Mouse (Mus musculus): Measurements from ENCODE around the gene Klhdc1. TPM values are rescaled to one million over a fixed set of nuclear protein-coding genes. Genes with fewer than 3 reads are reported as not detected.

Klhdc1 gene
- polyA plus RNA-seq, 2 experiments = 4.1 to 9.5 TPM

DNA sequence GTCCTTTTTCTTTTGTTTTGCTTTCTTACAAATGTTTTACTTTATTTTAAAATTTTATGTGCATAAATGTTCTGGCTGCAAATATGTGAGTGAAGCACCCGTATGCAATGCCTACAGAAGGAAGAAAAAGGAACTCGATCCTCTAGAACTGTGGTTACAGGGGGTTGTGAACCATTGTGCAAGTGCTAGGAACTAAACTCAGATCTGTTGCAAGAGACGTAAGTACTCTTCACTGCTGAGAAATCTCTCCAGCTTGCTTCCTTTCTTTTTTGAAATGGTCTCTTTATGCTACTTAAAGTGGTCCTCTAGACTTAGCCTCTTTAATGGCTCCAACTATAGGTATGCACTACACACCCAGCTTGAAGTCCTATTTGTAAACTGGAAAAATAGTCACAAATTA is 90.2 kb downstream of the Klhdc1 start:
- Histone ChIP-seq H3K4me1 (ENCODE audit: control insufficient read depth, insufficient read depth, low read length) (no peaks in the 10 kb centered on the region), H3K27me3 (ENCODE audit: control insufficient read depth, insufficient read depth, low read length) (no peaks in the 10 kb centered on the region), H3K4me3 (replicated peaks; ENCODE audit: low read length) (no peak overlapping the region), H3K36me3 (ENCODE audit: control insufficient read depth, insufficient read depth, low read length) (peaks cover 78% of the 10 kb centered on the region), H3K4me2 (replicated peaks; ENCODE audit: low read depth, low read length, severe bottlenecking) (no peak overlapping the region), H3K9me3 (ENCODE audit: control insufficient read depth, low read length) (no peaks in the 10 kb centered on the region), H3K9ac (ENCODE audit: low read depth, low read length, severe bottlenecking) (no peak overlapping the region), H3K27ac (replicated peaks; ENCODE audit: low read depth, low read length) (no peak overlapping the region)
- no peak for TF ChIP-seq POLR2A (IDR thresholded peaks at IDR 0.05; ENCODE audit: borderline replicate concordance, extremely low read depth, insufficient read depth, insufficient read length)
- DNase-seq (ENCODE audit: low spot score) (no peak), ATAC-seq (ENCODE audit: low FRiP score, low read depth) (no peak)
- WGBS = 92% methylated on average over 3 of the region's 3 CpGs

DNA sequence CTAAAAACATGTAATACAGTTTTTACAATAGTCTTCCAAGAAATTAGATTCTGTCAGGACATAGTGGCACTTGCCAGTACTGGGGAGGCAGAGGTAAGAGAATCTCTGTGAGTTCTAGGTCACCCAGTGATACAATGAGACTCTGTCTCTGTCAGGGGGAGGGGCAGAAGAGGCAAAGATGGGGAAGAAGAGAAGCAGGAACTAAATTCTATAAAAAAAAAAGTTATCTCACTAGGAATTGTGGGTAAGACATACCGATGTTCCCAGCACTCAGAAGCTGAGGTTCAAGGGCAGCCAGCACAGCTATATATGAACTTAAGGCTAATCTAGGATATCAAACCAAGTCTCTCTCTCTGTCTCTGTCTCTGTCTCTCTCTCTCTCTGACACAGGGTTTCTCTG is 91.2 kb downstream of the Klhdc1 start:
- Histone ChIP-seq H3K4me3 (replicated peaks; ENCODE audit: low read length) (no peak overlapping the region), H3K27me3 (ENCODE audit: control insufficient read depth, insufficient read depth, low read length) (no peaks in the 10 kb centered on the region), H3K27ac (replicated peaks; ENCODE audit: low read depth, low read length) (no peak overlapping the region), H3K4me1 (ENCODE audit: control insufficient read depth, insufficient read depth, low read length) (no peaks in the 10 kb centered on the region), H3K9me3 (ENCODE audit: control insufficient read depth, low read length) (no peaks in the 10 kb centered on the region), H3K36me3 (ENCODE audit: control insufficient read depth, insufficient read depth, low read length) (peaks cover 80% of the 10 kb centered on the region), H3K9ac (ENCODE audit: low read depth, low read length, severe bottlenecking) (no peak overlapping the region), H3K4me2 (replicated peaks; ENCODE audit: low read depth, low read length, severe bottlenecking) (no peak overlapping the region)
- ATAC-seq (ENCODE audit: low FRiP score, low read depth) = no peak
- TF ChIP-seq POLR2A (IDR thresholded peaks at IDR 0.05; ENCODE audit: borderline replicate concordance, extremely low read depth, insufficient read depth, insufficient read length) = no peak
- whole genome bisulfite sequencing = 92% methylated on average over 1 of the region's 1 CpGs
- DNase-seq (ENCODE audit: low spot score) = no peak

DNA sequence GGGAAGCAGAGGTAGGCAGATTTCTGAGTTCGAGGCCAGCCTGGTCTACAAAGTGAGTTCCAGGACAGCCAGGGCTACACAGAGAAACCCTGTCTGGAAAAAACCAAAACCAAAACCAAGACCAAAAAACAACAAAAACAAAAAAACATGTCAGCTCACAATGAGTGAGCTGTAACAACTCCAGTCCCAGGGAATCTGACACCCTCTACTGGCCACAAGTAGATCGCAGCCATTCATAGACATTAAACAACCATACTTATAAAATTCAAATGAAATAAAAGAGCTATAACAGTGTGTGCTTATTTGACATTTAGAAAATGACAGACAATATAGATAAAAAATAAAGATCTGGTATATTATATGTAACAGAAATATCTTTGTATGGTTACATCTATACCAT is 92.6 kb downstream of the Klhdc1 start:
- no peak overlapping the region for H3K4me2 ChIP-seq (replicated peaks; ENCODE audit: low read depth, low read length, severe bottlenecking)
- no peaks in the 10 kb centered on the region for H3K27me3 ChIP-seq (ENCODE audit: control insufficient read depth, insufficient read depth, low read length)
- peaks cover 79% of the 10 kb centered on the region for H3K36me3 ChIP-seq (ENCODE audit: control insufficient read depth, insufficient read depth, low read length)
- no peak overlapping the region for H3K9ac ChIP-seq (ENCODE audit: low read depth, low read length, severe bottlenecking)
- 89% methylated on average over 2 of the region's 2 CpGs for WGBS
- no peak overlapping the region for H3K4me3 ChIP-seq (replicated peaks; ENCODE audit: low read length)
- DNase-seq (ENCODE audit: low spot score) (peak; percentile 12), ATAC-seq (ENCODE audit: low FRiP score, low read depth) (no peak)
- no peaks in the 10 kb centered on the region for H3K4me1 ChIP-seq (ENCODE audit: control insufficient read depth, insufficient read depth, low read length)
- no peak for TF ChIP-seq POLR2A (IDR thresholded peaks at IDR 0.05; ENCODE audit: borderline replicate concordance, extremely low read depth, insufficient read depth, insufficient read length)
- H3K9me3 ChIP-seq (ENCODE audit: control insufficient read depth, low read length) = no peaks in the 10 kb centered on the region
- H3K27ac ChIP-seq (replicated peaks; ENCODE audit: low read depth, low read length) = no peak overlapping the region

Other genes with a start within 250 kb of the Klhdc1 start
- gene Rps29, start 82.0 kb upstream of the Klhdc1 start, polyA plus RNA-seq (2012; rRNA removed) = 2,273 and 3,523 TPM in 2 replicates
- gene Rps29, start 82.0 kb upstream of the Klhdc1 start, polyA plus RNA-seq (2014; fragmentation: Nextera tagmentation; extraction: Ambion mirVana) = 1,759 and 1,849 TPM in 2 replicates
- gene Lrr1, start 72.4 kb upstream of the Klhdc1 start, polyA plus RNA-seq (2012; rRNA removed) = 11.8 and 14.1 TPM in 2 replicates
- 17.4 and 19.8 TPM in 2 replicates for gene Lrr1, start 72.4 kb upstream of the Klhdc1 start, polyA plus RNA-seq (2014; fragmentation: Nextera tagmentation; extraction: Ambion mirVana)
- gene Rpl36al, start 57.1 kb upstream of the Klhdc1 start, polyA plus RNA-seq (2012; rRNA removed) = 316 and 600 TPM in 2 replicates
- gene Rpl36al, start 57.1 kb upstream of the Klhdc1 start, polyA plus RNA-seq (2014; fragmentation: Nextera tagmentation; extraction: Ambion mirVana) = 586 and 646 TPM in 2 replicates
- gene Mgat2, start 57.0 kb upstream of the Klhdc1 start, polyA plus RNA-seq (2012; rRNA removed) = 30.1 and 31.0 TPM in 2 replicates
- 59.1 and 60.8 TPM in 2 replicates for gene Mgat2, start 57.0 kb upstream of the Klhdc1 start, polyA plus RNA-seq (2014; fragmentation: Nextera tagmentation; extraction: Ambion mirVana)
- gene Gm49383, start 44.1 kb upstream of the Klhdc1 start, polyA plus RNA-seq (2012; rRNA removed) = 7.1 and 7.6 TPM in 2 replicates
- 17.8 and 21.8 TPM in 2 replicates for gene Gm49383, start 44.1 kb upstream of the Klhdc1 start, polyA plus RNA-seq (2014; fragmentation: Nextera tagmentation; extraction: Ambion mirVana)
- 5.3 and 5.6 TPM in 2 replicates for gene Dnaaf2, start 42.7 kb upstream of the Klhdc1 start, polyA plus RNA-seq (2012; rRNA removed)
- 5.9 and 6.7 TPM in 2 replicates for gene Dnaaf2, start 42.7 kb upstream of the Klhdc1 start, polyA plus RNA-seq (2014; fragmentation: Nextera tagmentation; extraction: Ambion mirVana)
- gene Gm49384, start 36.9 kb upstream of the Klhdc1 start, polyA plus RNA-seq (2012; rRNA removed) = 3.7 and 10.0 TPM in 2 replicates
- gene Gm49384, start 36.9 kb upstream of the Klhdc1 start, polyA plus RNA-seq (2014; fragmentation: Nextera tagmentation; extraction: Ambion mirVana) = 18.8 and 19.3 TPM in 2 replicates
- 35.7 and 37.1 TPM in 2 replicates for gene Pole2, start 13.0 kb upstream of the Klhdc1 start, polyA plus RNA-seq (2012; rRNA removed)
- gene Pole2, start 13.0 kb upstream of the Klhdc1 start, polyA plus RNA-seq (2014; fragmentation: Nextera tagmentation; extraction: Ambion mirVana) = 26.3 and 27.4 TPM in 2 replicates
- 96.0 and 109 TPM in 2 replicates for gene Klhdc2, start 55.5 kb downstream of the Klhdc1 start, polyA plus RNA-seq (2012; rRNA removed)
- 124 and 140 TPM in 2 replicates for gene Klhdc2, start 55.5 kb downstream of the Klhdc1 start, polyA plus RNA-seq (2014; fragmentation: Nextera tagmentation; extraction: Ambion mirVana)
- gene Nemf, start 116.0 kb downstream of the Klhdc1 start, polyA plus RNA-seq (2012; rRNA removed) = 31.2 and 37.8 TPM in 2 replicates
- 78.6 and 83.0 TPM in 2 replicates for gene Nemf, start 116.0 kb downstream of the Klhdc1 start, polyA plus RNA-seq (2014; fragmentation: Nextera tagmentation; extraction: Ambion mirVana)
- 106 and 118 TPM in 2 replicates for gene Arf6, start 131.0 kb downstream of the Klhdc1 start, polyA plus RNA-seq (2012; rRNA removed)
- 81.4 and 82.2 TPM in 2 replicates for gene Arf6, start 131.0 kb downstream of the Klhdc1 start, polyA plus RNA-seq (2014; fragmentation: Nextera tagmentation; extraction: Ambion mirVana)
- gene Gm9887, start 131.3 kb downstream of the Klhdc1 start, polyA plus RNA-seq (2012; rRNA removed) = 0.53 and 0.58 TPM in 2 replicates
- 1.4 and 1.8 TPM in 2 replicates for gene Gm9887, start 131.3 kb downstream of the Klhdc1 start, polyA plus RNA-seq (2014; fragmentation: Nextera tagmentation; extraction: Ambion mirVana)

Measured in limb, embryonic 14.5 days (tissue).